Mouse (Mus musculus): ENCODE measurements around the gene Gpr152. TPM values are rescaled to one million over a fixed set of nuclear protein-coding genes. Genes with fewer than 3 reads are reported as not detected.

Gene Gpr152
- polyA plus RNA-seq, 1 experiment = not detected

- H3K4me3 ChIP-seq (ENCODE audit: insufficient read depth, poor library complexity, severe bottlenecking) = peak overlapping the region; percentile 84
- TF ChIP-seq CEBPB (IDR thresholded peaks at IDR 0.05; ENCODE audit: low read depth) = no peak
- H3K27me3 ChIP-seq (ENCODE audit: control insufficient read depth, insufficient read depth, insufficient read length) = no peaks in the 10 kb centered on the region
- peaks cover 24% of the 10 kb centered on the region for H3K79me3 ChIP-seq (ENCODE audit: low read depth)
- peaks cover 47% of the 10 kb centered on the region for H3K79me2 ChIP-seq (ENCODE audit: control insufficient read depth, insufficient read depth)
- peak overlapping the region; percentile 87 for H3ac ChIP-seq (ENCODE audit: control insufficient read depth, insufficient read length, low read depth)
- H3K36me3 ChIP-seq (ENCODE audit: control insufficient read depth, insufficient read depth) = peaks cover 48% of the 10 kb centered on the region
Observed at GRCm38 (mm10) chr19:4192251-4192985, 52.8 kb downstream of the Gpr152 start.

- TF ChIP-seq FOSL1 (IDR thresholded peaks at IDR 0.05; ENCODE audit: insufficient read depth, low read length, poor library complexity, severe bottlenecking) (no peak), USF1 (IDR thresholded peaks at IDR 0.05; ENCODE audit: low read depth) (no peak), CTCF (IDR thresholded peaks at IDR 0.05; ENCODE audit: control insufficient read depth, insufficient read depth, insufficient read length) (no peak), MYOD1 (IDR thresholded peaks at IDR 0.05; ENCODE audit: control insufficient read depth, insufficient read length, low read depth) (no peak), MAX (IDR thresholded peaks at IDR 0.05) (no peak), MYOG (IDR thresholded peaks at IDR 0.05; ENCODE audit: control insufficient read depth, extremely low read depth, insufficient read length) (no peak), CEBPB (IDR thresholded peaks at IDR 0.05; ENCODE audit: low read depth) (no peak)
- peak overlapping the region; percentile 84 for H3K4me3 ChIP-seq (ENCODE audit: insufficient read depth, poor library complexity, severe bottlenecking)
- H3K36me3 ChIP-seq (ENCODE audit: control insufficient read depth, insufficient read depth) = peaks cover 53% of the 10 kb centered on the region
- peak overlapping the region; percentile 87 for H3ac ChIP-seq (ENCODE audit: control insufficient read depth, insufficient read length, low read depth)
- H3K79me3 ChIP-seq (ENCODE audit: low read depth) = peaks cover 24% of the 10 kb centered on the region
- no peaks in the 10 kb centered on the region for H3K27me3 ChIP-seq (ENCODE audit: control insufficient read depth, insufficient read depth, insufficient read length)
- peaks cover 47% of the 10 kb centered on the region for H3K79me2 ChIP-seq (ENCODE audit: control insufficient read depth, insufficient read depth)
Observed at GRCm38 (mm10) chr19:4193129-4193528, 53.5 kb downstream of the Gpr152 start.

GRCm38 (mm10) chr19:4194021-4194724, 54.6 kb downstream of the Gpr152 start:
- peaks cover 25% of the 10 kb centered on the region for H3K79me3 ChIP-seq (ENCODE audit: low read depth)
- H3K27me3 ChIP-seq (ENCODE audit: control insufficient read depth, insufficient read depth, insufficient read length) = no peaks in the 10 kb centered on the region
- H3K36me3 ChIP-seq (ENCODE audit: control insufficient read depth, insufficient read depth) = peaks cover 58% of the 10 kb centered on the region
- no peak for TF ChIP-seq FOSL1 (IDR thresholded peaks at IDR 0.05; ENCODE audit: insufficient read depth, low read length, poor library complexity, severe bottlenecking)
- no peak overlapping the region for H3ac ChIP-seq (ENCODE audit: control insufficient read depth, insufficient read length, low read depth)
- no peak overlapping the region for H3K4me3 ChIP-seq (ENCODE audit: insufficient read depth, poor library complexity, severe bottlenecking)
- peaks cover 52% of the 10 kb centered on the region for H3K79me2 ChIP-seq (ENCODE audit: control insufficient read depth, insufficient read depth)

- Histone ChIP-seq H3K36me3 (ENCODE audit: control insufficient read depth, insufficient read depth) (peaks cover 67% of the 10 kb centered on the region), H3K27me3 (ENCODE audit: control insufficient read depth, insufficient read depth, insufficient read length) (no peaks in the 10 kb centered on the region), H3ac (ENCODE audit: control insufficient read depth, insufficient read length, low read depth) (no peak overlapping the region), H3K4me3 (ENCODE audit: insufficient read depth, poor library complexity, severe bottlenecking) (no peak overlapping the region), H3K79me3 (ENCODE audit: low read depth) (peaks cover 29% of the 10 kb centered on the region), H3K79me2 (ENCODE audit: control insufficient read depth, insufficient read depth) (peaks cover 60% of the 10 kb centered on the region)
- TF ChIP-seq CTCF (IDR thresholded peaks at IDR 0.05; ENCODE audit: control insufficient read depth, insufficient read depth, insufficient read length) (no peak), USF1 (IDR thresholded peaks at IDR 0.05; ENCODE audit: low read depth) (no peak), CEBPB (IDR thresholded peaks at IDR 0.05; ENCODE audit: low read depth) (no peak), MYOG (IDR thresholded peaks at IDR 0.05; ENCODE audit: control insufficient read depth, extremely low read depth, insufficient read length) (no peak), FOSL1 (IDR thresholded peaks at IDR 0.05; ENCODE audit: insufficient read depth, low read length, poor library complexity, severe bottlenecking) (no peak), MAX (IDR thresholded peaks at IDR 0.05) (no peak), MYOD1 (IDR thresholded peaks at IDR 0.05; ENCODE audit: control insufficient read depth, insufficient read length, low read depth) (no peak)
Observed at GRCm38 (mm10) chr19:4194776-4195650, 55.4 kb downstream of the Gpr152 start.

Other genes with a start within 250 kb of the Gpr152 start
- 61.1 TPM for gene Tcirg1, start 232.7 kb upstream of the Gpr152 start, polyA plus RNA-seq (2012; fragmentation: generic; extraction: Trizol)
- gene Ndufs8, start 227.0 kb upstream of the Gpr152 start, polyA plus RNA-seq (2012; fragmentation: generic; extraction: Trizol) = 309 TPM
- gene Aldh3b1, start 210.0 kb upstream of the Gpr152 start, polyA plus RNA-seq (2012; fragmentation: generic; extraction: Trizol) = 6.9 TPM
- gene Unc93b1, start 204.6 kb upstream of the Gpr152 start, polyA plus RNA-seq (2012; fragmentation: generic; extraction: Trizol) = 0.29 TPM
- gene Aldh3b3, start 181.1 kb upstream of the Gpr152 start, polyA plus RNA-seq (2012; fragmentation: generic; extraction: Trizol) = not detected
- not detected for gene Aldh3b2, start 167.5 kb upstream of the Gpr152 start, polyA plus RNA-seq (2012; fragmentation: generic; extraction: Trizol)
- gene Acy3, start 153.2 kb upstream of the Gpr152 start, polyA plus RNA-seq (2012; fragmentation: generic; extraction: Trizol) = 3.5 TPM
- gene Tbx10, start 147.0 kb upstream of the Gpr152 start, polyA plus RNA-seq (2012; fragmentation: generic; extraction: Trizol) = 0.02 TPM
- gene Nudt8, start 139.2 kb upstream of the Gpr152 start, polyA plus RNA-seq (2012; fragmentation: generic; extraction: Trizol) = 28.1 TPM
- gene Gm49405, start 139.2 kb upstream of the Gpr152 start, polyA plus RNA-seq (2012; fragmentation: generic; extraction: Trizol) = 0.28 TPM
- 0.98 TPM for gene Doc2g, start 136.5 kb upstream of the Gpr152 start, polyA plus RNA-seq (2012; fragmentation: generic; extraction: Trizol)
- gene Ndufv1, start 127.0 kb upstream of the Gpr152 start, polyA plus RNA-seq (2012; fragmentation: generic; extraction: Trizol) = 254 TPM
- 863 TPM for gene Gstp1, start 101.8 kb upstream of the Gpr152 start, polyA plus RNA-seq (2012; fragmentation: generic; extraction: Trizol)
- gene Gstp2, start 93.8 kb upstream of the Gpr152 start, polyA plus RNA-seq (2012; fragmentation: generic; extraction: Trizol) = 7.2 TPM
- gene Gstp3, start 80.2 kb upstream of the Gpr152 start, polyA plus RNA-seq (2012; fragmentation: generic; extraction: Trizol) = 0.09 TPM
- gene Cabp2, start 58.2 kb upstream of the Gpr152 start, polyA plus RNA-seq (2012; fragmentation: generic; extraction: Trizol) = not detected
- 134 TPM for gene Cdk2ap2, start 42.6 kb upstream of the Gpr152 start, polyA plus RNA-seq (2012; fragmentation: generic; extraction: Trizol)
- gene Pitpnm1, start 39.8 kb upstream of the Gpr152 start, polyA plus RNA-seq (2012; fragmentation: generic; extraction: Trizol) = 43.1 TPM
- gene Aip, start 13.9 kb upstream of the Gpr152 start, polyA plus RNA-seq (2012; fragmentation: generic; extraction: Trizol) = 208 TPM
- 0.04 TPM for gene Cabp4, start 4.2 kb downstream of the Gpr152 start, polyA plus RNA-seq (2012; fragmentation: generic; extraction: Trizol)
- 257 TPM for gene Coro1b, start 8.8 kb downstream of the Gpr152 start, polyA plus RNA-seq (2012; fragmentation: generic; extraction: Trizol)
- 5.8 TPM for gene Ptprcap, start 13.8 kb downstream of the Gpr152 start, polyA plus RNA-seq (2012; fragmentation: generic; extraction: Trizol)
- gene Rps6kb2, start 23.6 kb downstream of the Gpr152 start, polyA plus RNA-seq (2012; fragmentation: generic; extraction: Trizol) = 19.7 TPM
- 2.1 TPM for gene Carns1, start 35.7 kb downstream of the Gpr152 start, polyA plus RNA-seq (2012; fragmentation: generic; extraction: Trizol)
- 0.26 TPM for gene Tbc1d10c, start 51.5 kb downstream of the Gpr152 start, polyA plus RNA-seq (2012; fragmentation: generic; extraction: Trizol)
- gene Ppp1ca, start 52.3 kb downstream of the Gpr152 start, polyA plus RNA-seq (2012; fragmentation: generic; extraction: Trizol) = 819 TPM
- 33.3 TPM for gene Rad9a, start 61.9 kb downstream of the Gpr152 start, polyA plus RNA-seq (2012; fragmentation: generic; extraction: Trizol)
- gene Clcf1, start 74.5 kb downstream of the Gpr152 start, polyA plus RNA-seq (2012; fragmentation: generic; extraction: Trizol) = 24.8 TPM
- gene AC109138.7, start 74.6 kb downstream of the Gpr152 start, polyA plus RNA-seq (2012; fragmentation: generic; extraction: Trizol) = 0.90 TPM
- 112 TPM for gene Pold4, start 92.1 kb downstream of the Gpr152 start, polyA plus RNA-seq (2012; fragmentation: generic; extraction: Trizol)
- gene Ssh3, start 129.4 kb downstream of the Gpr152 start, polyA plus RNA-seq (2012; fragmentation: generic; extraction: Trizol) = 0.34 TPM
- 2.2 TPM for gene Ankrd13d, start 143.3 kb downstream of the Gpr152 start, polyA plus RNA-seq (2012; fragmentation: generic; extraction: Trizol)
- gene Grk2, start 166.4 kb downstream of the Gpr152 start, polyA plus RNA-seq (2012; fragmentation: generic; extraction: Trizol) = 56.6 TPM

Measured in C2C12 (cell line).